Mouse (Mus musculus) monocyte, adult 5-6 weeks (primary cell): ENCODE measurements around the gene Mdga1. TPM values are rescaled to one million over a fixed set of nuclear protein-coding genes. Genes with fewer than 3 reads are reported as not detected.
"Not testable (repeated sequence)": the region's sequence is repeated elsewhere in the genome, so short reads cannot be mapped to it uniquely, and the experiment has no call there.

Source experiments
- ATAC-seq: fragments of 153-309, 156-312 bp; replicated peaks from 2 replicates; pipeline ENCODE4 v1.8.0; 2017; ENCODE audit warnings: mild to moderate bottlenecking; ENCODE audit not compliant: low TSS enrichment, insufficient number of reproducible peaks, severe bottlenecking, poor library complexity, low FRiP score
- total RNA-seq: library from RNA; stranded (forward); fragments of 200-1000, 200-491, 200-594 nt; gene quantifications from 3 replicates; pipeline ENCODE4 v1.2.3, GENCODE M21; 2017

Mdga1 gene
- total RNA-seq, 1 experiment from 2014 or later: not detected

- ATAC-seq: no peak
Measured at GRCm38 (mm10) chr17:29791531-29792050, 178.3 kb downstream of the Mdga1 start.

DNA sequence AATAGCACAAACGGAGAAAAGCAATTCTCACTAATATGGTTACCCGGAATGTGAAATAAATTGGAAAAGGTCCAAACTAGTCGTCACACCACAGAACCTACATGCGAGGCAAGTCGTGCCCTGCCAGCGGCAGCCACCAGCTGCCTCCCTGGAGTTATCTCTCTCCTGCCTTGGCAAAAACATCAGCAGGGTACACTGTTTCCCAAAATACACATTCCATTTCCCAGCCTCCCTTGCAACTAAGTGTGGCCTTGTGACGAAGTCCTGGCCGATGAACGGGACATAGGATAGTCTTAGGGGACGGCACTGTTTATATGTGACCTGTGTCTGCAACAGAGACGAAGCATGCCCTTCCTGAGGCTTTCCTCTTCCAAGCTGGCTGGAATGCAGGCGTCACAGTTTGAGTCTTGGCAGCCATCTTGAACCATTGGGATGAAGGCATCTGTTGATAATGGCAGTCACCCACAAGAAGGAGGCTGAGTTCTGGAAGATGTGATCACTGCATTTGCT, 179.6 kb downstream of the Mdga1 start:
- ATAC-seq: no peak

- no peak for ATAC-seq
Measured at GRCm38 (mm10) chr17:29789715-29790114, 180.2 kb downstream of the Mdga1 start.

GRCm38 (mm10) chr17:29788573-29788972, 181.3 kb downstream of the Mdga1 start:
- no peak for ATAC-seq

GRCm38 (mm10) chr17:29784820-29785219, 185.1 kb downstream of the Mdga1 start:
- no peak for ATAC-seq

- ATAC-seq: not testable (repeated sequence)
Measured at GRCm38 (mm10) chr17:29781472-29781871, 188.4 kb downstream of the Mdga1 start.

- ATAC-seq: no peak
Measured at GRCm38 (mm10) chr17:29778021-29778420, 191.9 kb downstream of the Mdga1 start.

Other genes with a start within 250 kb of the Mdga1 start
- 61.7 to 76.8 TPM (median 69.9 TPM) in 3 replicates for gene Zfand3, start 34.6 kb upstream of the Mdga1 start, total RNA-seq